In the genomic region with DNA sequence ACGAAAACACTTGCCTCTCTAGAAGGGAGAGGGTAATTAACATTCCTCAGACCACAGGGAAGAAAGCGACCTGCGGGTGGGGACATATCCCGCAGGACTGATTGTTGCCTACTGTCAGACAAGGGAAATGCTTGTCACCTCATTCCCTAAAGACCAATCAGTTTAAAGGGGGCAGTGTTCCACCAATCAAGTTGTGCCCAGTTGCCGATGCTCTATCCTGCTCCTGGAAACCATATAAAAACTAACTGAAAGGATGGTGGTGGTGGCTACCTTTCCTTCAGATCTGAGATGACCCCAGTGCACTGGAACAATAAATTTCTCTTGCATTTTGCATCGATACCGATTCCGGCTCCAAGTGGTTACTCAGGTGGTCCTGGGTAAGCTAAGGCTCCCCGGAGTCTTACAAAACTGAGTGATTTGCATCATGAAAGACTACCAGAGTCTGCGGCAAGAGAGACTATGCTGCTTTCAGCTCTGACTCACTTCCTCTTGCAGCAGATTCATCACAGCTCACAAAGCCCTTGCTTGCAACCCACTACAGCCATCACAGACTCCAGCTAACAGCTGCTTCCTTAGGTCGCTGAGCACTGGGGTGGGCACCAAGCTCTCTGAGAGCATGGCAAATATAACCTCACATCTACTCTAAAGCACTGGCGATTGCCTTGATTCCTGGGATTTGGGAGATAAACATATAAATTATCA, we compare ENCODE assay signal across 12 mouse cellular contexts.
DNase-seq lines count a peak whose midpoint lies in the region; ATAC-seq and TF ChIP-seq lines count a peak whose summit lies in the region.
"Had no signal": no experiment of that assay in that cellular context is flagged by ENCODE, and none has a peak within 500 bp of the region (broad histone marks: within the 10 kb centered on the region; RNA-seq: fewer than 3 reads in every experiment).

No protein-coding gene starts in this region.

- no peaks in the 10 kb centered on the region for H3K9me3 ChIP-seq in intestine, postnatal 0 days (ENCODE audit: control insufficient read depth)
- H3K9me3 ChIP-seq in intestine, embryonic 15.5 days = no peaks in the 10 kb centered on the region
- H3K9me3 ChIP-seq: forebrain, embryonic 10.5 days had no signal

- H3K27me3 ChIP-seq in intestine, postnatal 0 days (replicated peaks; ENCODE audit: control insufficient read depth, insufficient read depth, low read length) = no peaks in the 10 kb centered on the region
- no peaks in the 10 kb centered on the region for H3K27me3 ChIP-seq in intestine, embryonic 15.5 days (replicated peaks)

- TF ChIP-seq CTCF in intestine, postnatal 0 days (IDR thresholded peaks at IDR 0.05; ENCODE audit: low read depth) = 0 out of 2 replicates have a peak, but pooled peaks have one; percentile 27

- H3K27ac ChIP-seq in intestine, postnatal 0 days (ENCODE audit: low read depth, low read length) = no peak overlapping the region
- H3K27ac ChIP-seq in intestine, embryonic 15.5 days = no peak overlapping the region
- H3K27ac ChIP-seq: forebrain, embryonic 10.5 days had no signal

- DNase-seq in ES-CJ7 (ENCODE audit: low read depth, low spot score) = peak; percentile 97
- DNase-seq in embryo, embryonic 10.5 days (ENCODE audit: low spot score) = peak; percentile 34
- DNase-seq in kidney, postnatal 25 days = peak; percentile 9 to 40
- no peak for DNase-seq in thymus, postnatal 4 days
- DNase-seq in cerebellum, adult 8-10 months = no peak
- DNase-seq: cerebellum, adult 11-12 months; layer of hippocampus, postnatal 36 days; thymus, adult 2 months had no signal

- no peak for ATAC-seq in intestine, postnatal 0 days
- ATAC-seq in intestine, embryonic 15.5 days = no peak
- ATAC-seq in activated CD4-positive, CD25-positive, alpha-beta regulatory T cell, adult 4 months = no peak

- WGBS in intestine, postnatal 0 days = 63% methylated on average over 12 of the region's 12 CpGs
- 65% methylated on average over 12 of the region's 12 CpGs for WGBS in intestine, embryonic 15.5 days

- no peaks in the 10 kb centered on the region for H3K4me1 ChIP-seq in intestine, postnatal 0 days (replicated peaks; ENCODE audit: control insufficient read depth, insufficient read depth, low read length)
- H3K4me1 ChIP-seq in intestine, embryonic 15.5 days (replicated peaks) = no peaks in the 10 kb centered on the region
- H3K4me1 ChIP-seq: forebrain, embryonic 10.5 days had no signal

- H3K4me2 ChIP-seq in intestine, postnatal 0 days (replicated peaks; ENCODE audit: low read depth) = no peak overlapping the region
- H3K4me2 ChIP-seq in intestine, embryonic 15.5 days (replicated peaks) = no peak overlapping the region

- no peaks in the 10 kb centered on the region for H3K36me3 ChIP-seq in intestine, postnatal 0 days (ENCODE audit: control insufficient read depth, insufficient read depth)
- no peaks in the 10 kb centered on the region for H3K36me3 ChIP-seq in intestine, embryonic 15.5 days
- H3K36me3 ChIP-seq: forebrain, embryonic 10.5 days had no signal

- H3K9ac ChIP-seq in intestine, postnatal 0 days (ENCODE audit: low read depth, low read length) = no peak overlapping the region
- H3K9ac ChIP-seq in intestine, embryonic 15.5 days = no peak overlapping the region

- no peak overlapping the region for H3K4me3 ChIP-seq in intestine, postnatal 0 days (ENCODE audit: low read depth, low read length)
- H3K4me3 ChIP-seq in intestine, embryonic 15.5 days (replicated peaks) = no peak overlapping the region
- H3K4me3 ChIP-seq: forebrain, embryonic 10.5 days had no signal

Comparison
In these comparisons a context has a peak if more than half of its experiments do, and no peak if none do; other contexts are left out.
1. DNase-seq: peak in ES-CJ7 (single experiment), embryo, embryonic 10.5 days (single experiment) and kidney, postnatal 25 days (2 of 2); none in thymus, postnatal 4 days (single experiment) and cerebellum, adult 8-10 months (single experiment).